Mouse (Mus musculus): Measurements from ENCODE around the gene 1700029H14Rik.

GRCm38 (mm10) chr8:13503936-13504606, 58.2 kb downstream of the 1700029H14Rik start:
- no peak for TF ChIP-seq CTCF (IDR thresholded peaks at IDR 0.05; ENCODE audit: low read depth)
- TF ChIP-seq EP300 (IDR thresholded peaks at IDR 0.05; ENCODE audit: low read depth) = no peak

Data from liver, postnatal 0 days (tissue).